Mouse (Mus musculus) olfactory bulb, adult 2 months (tissue): ENCODE data around the gene Mgat1.

Experiments used
- CTCF ChIP-seq: fragments of 200-500 bp; IDR thresholded peaks from 2 replicates; pipeline ENCODE4 v1.5.1; 2012; ENCODE audit warnings: low read depth, mild to moderate bottlenecking, low read length, moderate library complexity; ENCODE audit not compliant: insufficient read depth
- POLR2A ChIP-seq: fragments of 200-500 bp; IDR thresholded peaks from 2 replicates; pipeline ENCODE4 v1.6.1; 2012; ENCODE audit warnings: mild to moderate bottlenecking, low read depth, low read length, moderate library complexity; ENCODE audit not compliant: insufficient read depth

DNA sequence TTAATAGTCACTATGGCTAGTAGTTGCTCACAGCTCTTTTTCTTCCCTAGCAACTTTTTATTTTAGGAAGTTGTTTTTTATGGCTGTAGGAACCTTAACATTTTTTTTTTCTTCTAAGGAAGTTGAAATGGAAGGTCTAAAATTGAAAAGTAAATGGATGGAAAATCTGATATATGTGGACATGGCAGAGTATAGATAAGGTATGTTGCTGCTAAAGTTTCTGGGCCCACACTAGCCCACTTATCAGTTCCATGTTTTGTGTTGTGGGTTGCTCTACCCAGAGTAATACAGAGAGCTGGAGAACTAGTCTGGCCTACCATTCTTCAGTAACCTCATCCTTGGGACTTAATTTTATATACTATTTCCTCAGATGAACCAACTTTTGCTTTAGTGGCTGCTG is 31.4 kb upstream of the Mgat1 start:
- TF ChIP-seq CTCF (no peak), POLR2A (no peak)
